Mouse (Mus musculus) spleen, adult 2 months (tissue): ENCODE measurements around the gene E130311K13Rik.

Source experiments
- CTCF ChIP-seq: fragments of 200-500 bp; IDR thresholded peaks from 2 replicates; pipeline ENCODE4 v1.5.1; 2011; ENCODE audit warnings: mild to moderate bottlenecking, inconsistent platforms; ENCODE audit not compliant: insufficient read depth, insufficient read length, insufficient replicate concordance; ENCODE audit errors: extremely low read depth
- POLR2A ChIP-seq: fragments of 200-500 bp; IDR thresholded peaks from 2 replicates; pipeline ENCODE4 v1.6.1; 2011; ENCODE audit warnings: low read depth, low read length, inconsistent platforms

GRCm38 (mm10) chr3:63963421-63964099, 34.3 kb upstream of the E130311K13Rik start:
- no peak for TF ChIP-seq CTCF
- TF ChIP-seq POLR2A, result no peak
